Mouse (Mus musculus): ENCODE measurements at regions not wholly inside any gene's neighbourhood (a gene's known extent, or its start where the extent isn't known, plus 50 kb on each side); places are given as distances from the start of the nearest gene placed in this dataset.

DNA sequence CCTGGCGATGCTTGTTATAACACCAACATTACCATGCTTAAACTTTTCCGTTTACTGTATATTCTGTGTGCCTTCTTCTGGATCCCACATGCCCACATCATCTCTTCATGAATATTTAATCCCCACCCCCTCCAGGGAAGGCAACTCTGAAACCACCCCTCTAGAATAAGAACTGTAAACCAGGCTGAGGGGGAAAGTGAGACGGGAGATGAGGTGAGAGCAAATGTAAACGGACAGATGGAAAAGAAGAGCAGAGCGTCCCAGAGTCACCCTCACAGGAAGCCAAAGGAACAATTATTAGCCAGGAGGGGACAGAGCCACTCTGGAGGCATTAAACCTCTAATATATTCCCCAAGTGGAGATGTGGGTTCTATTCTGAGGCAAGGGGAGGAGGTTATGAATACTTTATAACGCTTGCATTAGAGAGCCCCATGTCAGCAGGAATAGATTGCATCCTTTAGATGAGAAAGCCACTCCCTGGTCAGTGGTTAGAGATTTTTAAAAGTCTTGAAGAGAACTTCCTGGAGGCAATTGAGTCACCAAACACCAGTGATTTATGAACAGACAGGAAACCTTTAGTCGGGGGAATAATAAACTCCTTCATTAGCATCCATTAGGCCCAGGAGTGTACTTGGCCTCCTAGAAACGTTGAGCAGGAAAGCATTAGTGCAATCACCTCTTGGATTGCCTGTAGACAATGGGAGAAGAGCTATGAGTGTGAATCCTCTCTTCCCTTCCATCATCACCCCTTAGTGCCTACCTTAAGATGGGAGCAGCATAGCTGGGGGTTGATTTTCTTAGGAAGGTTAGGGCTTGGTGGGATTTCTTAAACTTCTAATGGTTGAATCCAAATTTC is 220.1 kb downstream of the Elavl2 start:
- no peak for DNase-seq (ENCODE audit: low spot score)

DNA sequence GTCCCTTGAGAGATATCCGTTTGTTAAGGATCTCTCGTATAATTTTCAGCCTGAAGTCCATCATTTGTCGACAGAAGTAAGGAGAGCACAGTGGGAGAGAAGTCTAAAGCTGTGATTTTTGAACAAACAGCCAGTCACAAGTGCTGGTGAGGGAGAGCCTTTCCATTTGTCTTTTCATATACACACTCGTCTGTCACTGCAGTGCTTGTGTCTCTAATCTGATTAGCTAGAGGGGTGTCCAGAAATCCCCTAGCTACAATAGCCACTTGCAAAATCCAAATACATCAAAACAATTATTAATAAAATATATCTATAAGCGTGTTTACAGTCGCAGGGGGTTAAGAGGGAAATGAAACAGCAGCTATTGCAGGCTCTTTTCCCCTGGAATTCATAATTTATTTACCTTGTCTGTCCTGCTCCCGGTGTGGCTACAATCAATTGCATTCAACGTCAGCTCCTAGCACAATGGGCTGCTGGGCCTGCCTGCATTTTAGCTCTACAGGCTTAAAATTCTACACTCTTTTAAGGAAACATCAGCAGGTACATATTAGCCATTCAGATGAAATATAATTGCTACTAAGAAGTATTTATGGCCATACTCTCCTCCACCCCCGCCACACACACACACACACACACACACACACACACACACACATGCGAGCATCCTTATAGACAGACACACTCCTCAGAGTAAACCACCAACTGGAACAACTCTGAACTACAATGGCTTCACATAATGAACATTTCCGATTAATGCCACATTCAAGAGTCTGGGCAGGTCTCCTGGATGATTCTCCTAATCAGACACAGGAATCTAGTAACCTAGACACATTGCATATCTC is 236.1 kb downstream of the Elavl2 start:
- DNase-seq (ENCODE audit: low spot score), result no peak

DNA sequence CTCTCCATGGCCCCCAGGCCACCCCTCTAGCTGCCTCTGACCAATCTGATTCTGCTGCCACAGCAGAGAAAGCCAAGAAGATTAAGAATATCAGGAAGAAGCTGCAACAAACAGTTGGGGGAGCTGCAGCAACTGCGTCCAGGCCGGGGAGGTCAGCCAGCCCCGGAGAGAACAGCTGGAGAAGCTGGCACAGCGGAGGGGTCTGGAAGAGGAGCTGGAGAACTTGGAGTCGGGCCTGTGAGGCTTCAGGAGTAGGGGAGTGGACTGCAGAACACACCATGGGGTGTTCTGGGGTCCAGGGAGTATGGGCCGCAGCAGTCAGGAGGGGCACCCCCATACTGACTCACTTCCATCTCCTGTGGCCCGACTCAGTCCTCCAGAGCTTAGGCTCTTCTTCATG is 243.5 kb downstream of the Elavl2 start:
- DNase-seq (ENCODE audit: low spot score), result no peak

DNA sequence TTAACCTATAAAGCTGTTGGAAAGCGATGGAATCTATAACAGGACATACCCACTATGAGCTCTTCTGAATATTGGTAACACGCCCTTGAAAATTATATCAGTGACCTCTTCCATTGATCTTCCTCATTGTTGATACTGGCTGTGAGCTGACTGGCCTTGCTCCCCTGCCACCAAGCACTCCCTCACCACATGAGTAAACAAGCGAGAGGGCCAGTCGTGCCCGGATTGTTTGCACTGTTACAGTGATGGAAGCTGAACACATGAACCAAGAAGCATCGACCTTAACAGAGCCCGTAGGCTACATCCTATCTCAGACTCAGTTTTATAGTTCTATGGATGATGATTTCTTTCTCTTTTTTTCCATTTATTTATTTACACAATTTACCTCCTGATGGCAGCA is 255.9 kb downstream of the Elavl2 start:
- DNase-seq (ENCODE audit: low spot score), result no peak

DNA sequence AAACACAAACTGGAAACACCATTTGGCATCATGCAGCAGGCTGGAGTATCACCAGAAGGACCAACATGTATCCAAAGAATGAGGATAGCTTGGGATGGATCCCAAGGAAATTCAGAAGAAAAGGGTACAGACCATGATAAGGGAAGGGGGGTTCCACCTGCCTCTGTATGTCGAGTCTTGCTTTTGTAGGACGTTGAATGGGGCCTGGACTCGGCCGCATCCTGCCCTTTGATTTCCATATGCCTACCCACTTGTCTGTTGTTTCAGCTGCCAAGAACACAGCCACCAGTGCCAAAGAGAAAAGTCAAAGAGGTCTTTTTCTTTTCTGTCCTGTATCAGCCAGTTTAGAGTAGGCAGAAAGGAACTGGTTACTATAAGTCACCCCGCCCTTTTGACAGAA is 256.7 kb downstream of the Elavl2 start:
- no peak for DNase-seq (ENCODE audit: low spot score)

DNA sequence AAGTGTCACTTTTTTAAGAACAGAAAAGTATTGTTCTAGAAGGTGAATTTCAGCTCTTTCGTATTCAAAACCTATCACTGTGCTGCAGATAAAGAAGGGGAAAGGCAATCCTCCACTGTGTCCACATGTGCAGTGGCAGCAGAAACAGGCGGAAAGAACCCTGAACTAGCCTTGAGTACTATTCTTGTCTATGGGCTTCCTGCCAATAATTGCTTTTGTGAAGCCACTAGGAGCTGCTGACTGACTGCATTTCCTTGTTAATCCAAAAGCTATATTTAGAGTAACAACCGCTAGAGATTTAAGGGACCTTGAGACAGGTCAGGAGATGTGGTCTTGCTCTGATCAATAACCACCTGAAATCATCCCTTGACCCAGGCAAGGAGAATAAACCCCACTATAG is 265.3 kb downstream of the Elavl2 start:
- DNase-seq (ENCODE audit: low spot score), result no peak

DNA sequence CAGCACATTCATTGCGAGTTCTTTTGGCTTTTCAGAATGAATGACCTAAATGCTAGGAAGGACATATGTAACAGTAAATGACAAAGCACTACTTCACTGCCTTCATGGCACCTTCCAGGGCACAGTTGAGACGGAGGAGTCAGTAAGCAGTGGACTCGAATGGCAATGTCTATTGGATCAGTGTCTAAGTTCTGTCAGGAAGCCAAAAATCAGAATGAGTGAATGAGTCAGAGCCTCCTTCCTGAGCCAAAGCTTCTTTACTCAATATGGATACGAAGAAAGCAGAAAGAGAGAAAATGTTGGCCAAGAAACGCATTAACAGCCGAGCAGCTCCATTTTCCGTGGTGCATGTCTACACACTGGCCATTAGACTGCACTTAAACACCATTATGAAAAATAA is 268.3 kb downstream of the Elavl2 start:
- DNase-seq (ENCODE audit: low spot score), result peak; percentile 33

DNA sequence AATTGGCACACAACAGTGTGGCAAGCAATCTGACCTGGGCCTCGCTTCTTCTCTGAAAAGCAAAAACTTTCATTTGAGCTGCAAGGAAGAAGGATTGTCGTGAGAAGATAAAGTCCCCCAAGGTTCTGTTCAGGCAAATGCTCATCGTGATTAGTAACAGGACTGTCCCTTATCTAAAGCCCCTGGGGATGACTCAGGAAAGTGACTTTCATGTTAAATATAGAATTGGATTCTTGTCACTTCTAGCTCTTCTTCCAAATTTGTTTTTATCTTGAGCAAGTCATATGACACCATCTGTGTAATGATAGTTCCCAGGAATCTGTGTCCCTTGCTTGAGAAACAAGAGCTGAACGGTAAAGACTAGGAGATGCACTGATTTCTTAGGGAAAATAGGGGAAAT is 280.3 kb downstream of the Elavl2 start:
- no peak for DNase-seq (ENCODE audit: low spot score)

DNA sequence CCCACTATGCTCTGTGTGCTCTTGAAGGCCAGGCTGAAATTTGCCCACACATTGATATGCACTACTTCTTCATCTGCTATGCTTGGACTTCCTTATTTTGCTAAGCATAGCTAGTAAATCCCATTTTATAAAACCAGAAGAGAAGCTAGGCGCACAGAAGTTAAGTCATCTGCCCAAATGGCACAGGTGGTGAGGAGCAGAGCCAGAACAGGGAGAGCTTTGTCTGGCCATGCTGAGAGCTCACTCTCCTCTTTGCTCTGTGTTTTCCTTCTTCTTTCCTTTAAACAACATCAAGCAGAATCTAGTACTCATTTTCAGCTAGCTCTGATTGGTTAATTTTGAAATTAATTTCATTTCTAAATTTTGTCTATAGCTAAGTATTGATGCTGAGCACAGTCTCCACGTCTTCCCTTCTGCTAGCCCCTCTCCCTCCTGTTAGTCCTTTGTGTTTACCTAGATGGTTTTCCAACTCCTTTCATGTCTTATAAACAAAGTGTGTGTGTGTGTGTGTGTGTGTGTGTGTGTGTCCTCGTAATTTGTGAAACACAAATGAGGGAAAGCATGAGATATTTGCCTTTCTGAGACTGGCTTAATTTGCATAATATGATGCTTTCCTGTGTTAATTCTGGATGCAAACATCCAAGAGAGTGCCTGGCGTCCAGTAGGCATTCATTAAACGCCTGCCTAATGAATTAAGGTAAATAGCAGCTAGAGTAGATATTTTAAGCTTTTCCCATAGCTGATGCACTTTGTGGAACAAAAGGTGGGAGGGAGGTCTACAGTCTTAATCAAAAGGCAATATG is 283.6 kb downstream of the Elavl2 start:
- DNase-seq (ENCODE audit: low spot score), result no peak

DNA sequence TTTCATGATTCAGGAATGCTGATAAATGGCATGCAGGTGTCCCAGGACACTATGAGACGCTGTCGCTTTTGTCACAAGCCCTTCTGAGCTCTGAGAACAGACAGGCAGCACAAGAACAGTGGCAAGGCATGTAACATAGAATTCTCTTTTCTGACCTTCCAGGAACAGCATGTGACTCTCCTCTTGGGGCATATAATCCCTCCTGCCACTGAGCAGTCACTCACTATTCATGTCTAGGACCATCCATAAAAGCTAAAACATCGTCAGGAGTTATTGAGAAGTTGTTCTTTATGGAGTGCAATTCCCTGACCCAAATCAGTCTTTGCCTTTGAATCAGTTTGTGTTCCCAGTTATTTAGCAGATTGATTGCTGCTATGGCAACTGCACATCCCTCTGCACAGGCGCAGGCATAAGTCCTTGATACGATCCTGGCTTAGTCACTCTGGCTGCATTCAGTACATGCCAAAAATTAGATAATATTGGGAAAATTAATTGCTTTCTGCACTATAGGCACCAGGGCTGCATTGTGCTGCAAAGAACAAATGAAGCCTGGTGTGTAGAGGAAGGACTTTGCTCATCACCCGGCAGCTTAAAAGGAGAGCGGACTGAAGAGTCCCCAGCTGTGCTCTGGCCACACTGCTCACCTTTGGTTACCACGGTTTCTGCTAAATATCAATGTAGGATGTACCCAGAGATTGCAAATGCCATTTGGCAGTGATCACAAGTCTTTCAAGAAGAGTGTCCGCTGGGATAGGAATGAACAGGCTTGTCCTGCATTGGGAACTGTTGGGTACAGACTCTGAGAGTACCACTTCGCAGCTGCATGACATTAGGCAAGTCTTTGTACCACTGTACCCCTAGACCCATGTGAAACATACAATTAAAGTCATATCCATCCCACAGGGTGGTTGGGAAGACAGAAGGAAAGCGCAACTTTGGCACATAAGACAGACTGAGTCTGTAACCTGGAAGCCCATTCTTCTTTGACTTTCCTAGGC is 288.6 kb downstream of the Elavl2 start:
- DNase-seq (ENCODE audit: low spot score), result peak; percentile 37

DNA sequence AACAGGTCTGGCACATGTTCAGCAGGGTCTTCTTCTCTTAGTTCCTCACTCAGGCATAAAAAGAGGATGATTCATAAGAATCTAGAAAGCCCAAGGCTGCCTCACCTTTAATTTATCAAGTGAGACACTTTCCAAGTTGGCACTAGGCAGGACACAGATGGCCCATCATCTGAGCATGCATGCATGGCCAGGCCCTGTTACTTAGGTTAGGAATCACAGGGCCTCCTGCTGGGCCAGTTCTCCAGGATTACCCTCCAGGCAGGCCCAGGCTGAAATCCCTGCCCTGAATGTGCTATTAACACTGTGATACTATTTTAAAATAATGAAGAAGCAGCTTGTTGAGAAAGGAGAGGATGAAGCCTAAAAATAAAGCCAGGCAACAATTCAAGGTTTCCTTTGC is 304.5 kb downstream of the Elavl2 start:
- DNase-seq (ENCODE audit: low spot score), result no peak

DNA sequence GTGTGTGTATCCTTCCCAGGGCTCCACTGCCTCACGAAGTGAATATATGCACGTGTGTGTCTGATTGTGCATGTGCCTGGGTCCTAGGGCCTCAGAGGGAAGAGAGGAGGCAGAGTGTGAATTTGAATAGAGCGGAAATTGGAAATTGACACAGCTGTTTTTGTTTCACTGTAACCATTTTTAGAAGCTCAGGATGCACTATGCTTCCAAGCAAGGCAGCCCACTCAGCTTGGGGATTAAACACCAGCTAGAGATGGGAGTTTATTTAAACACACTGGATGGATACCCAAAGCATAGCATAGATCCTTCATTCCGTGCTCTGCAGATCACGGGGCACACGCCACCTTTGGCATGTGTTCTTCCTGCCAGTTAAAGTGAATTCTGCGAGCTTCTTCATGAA is 306.2 kb downstream of the Elavl2 start:
- no peak for DNase-seq (ENCODE audit: low spot score)

DNA sequence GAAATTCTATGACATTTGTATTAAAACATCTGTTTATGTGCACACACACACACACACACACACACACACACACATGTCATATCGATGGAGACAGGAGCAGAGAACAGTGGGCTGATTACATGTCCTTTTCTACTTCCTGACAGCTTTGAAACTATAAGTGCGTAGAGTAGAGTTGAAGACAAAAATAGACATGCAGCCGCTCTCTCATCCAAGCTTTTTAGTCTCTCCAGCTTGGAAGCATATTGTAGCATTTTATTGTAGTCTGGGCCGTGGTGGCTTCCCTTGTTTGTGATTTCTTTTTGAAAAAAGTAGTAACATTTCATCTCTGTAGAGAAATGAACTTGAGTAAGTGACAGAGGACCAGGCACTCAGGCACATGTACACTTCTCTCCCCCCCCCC is 306.7 kb downstream of the Elavl2 start:
- no peak for DNase-seq (ENCODE audit: low spot score)

DNA sequence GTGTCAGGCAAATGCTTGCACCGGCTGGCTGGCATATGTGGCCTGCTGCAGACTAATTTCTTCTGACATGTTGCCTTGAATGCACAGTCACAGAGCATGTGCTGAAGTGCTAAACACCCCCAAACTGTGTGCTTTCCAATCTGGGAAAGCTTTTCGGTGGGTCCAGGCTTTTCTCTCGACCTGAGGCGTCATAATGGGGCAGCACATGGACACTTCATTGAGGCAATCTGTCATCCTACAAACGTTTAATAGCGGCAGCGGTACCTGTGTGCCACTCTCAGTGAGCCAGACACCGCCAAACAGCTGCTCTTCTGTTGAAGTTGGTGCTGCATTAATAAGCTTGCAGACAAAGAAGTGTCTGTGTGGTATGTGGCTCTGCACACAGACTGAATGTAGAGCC is 308.3 kb downstream of the Elavl2 start:
- no peak for DNase-seq (ENCODE audit: low spot score)

DNA sequence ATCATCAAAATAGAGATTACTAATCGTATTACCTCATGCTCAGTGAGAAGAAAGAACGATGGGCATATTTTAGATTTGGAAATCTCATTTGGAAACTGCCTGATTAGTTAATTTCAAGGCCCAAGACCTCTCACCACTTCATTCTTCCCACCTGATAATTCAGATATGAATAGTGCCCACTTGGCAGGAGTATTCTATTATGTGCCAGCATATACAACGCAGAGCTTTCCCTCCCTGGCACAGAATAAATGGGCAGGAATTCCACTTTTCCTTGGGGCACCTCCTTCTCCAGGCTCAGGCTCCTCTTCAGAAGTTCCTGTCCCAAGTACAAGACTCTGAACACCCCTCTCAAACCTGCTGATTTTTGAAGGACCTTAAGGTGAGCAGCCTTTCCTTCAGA is 308.7 kb downstream of the Elavl2 start:
- no peak for DNase-seq (ENCODE audit: low spot score)

DNA sequence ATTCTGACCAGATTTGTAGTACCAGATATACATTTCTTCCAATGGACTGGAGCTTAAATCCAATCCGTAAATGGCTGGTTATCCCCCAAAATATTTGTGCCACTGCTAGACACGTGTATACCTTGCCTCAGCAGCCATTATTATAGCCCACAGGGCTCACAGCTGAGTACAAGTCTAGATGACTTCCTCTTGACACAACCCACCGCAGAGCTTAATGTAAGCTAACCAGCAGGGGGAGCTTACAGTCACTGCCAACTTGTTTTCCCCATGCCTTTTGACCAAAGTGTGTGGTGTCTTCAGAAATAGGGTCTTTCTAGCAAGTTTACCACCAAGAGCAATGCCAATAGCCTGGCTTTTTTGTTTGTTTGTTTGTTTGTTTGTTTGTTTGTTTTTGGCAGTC is 316.6 kb downstream of the Elavl2 start:
- DNase-seq (ENCODE audit: low spot score), result no peak

DNA sequence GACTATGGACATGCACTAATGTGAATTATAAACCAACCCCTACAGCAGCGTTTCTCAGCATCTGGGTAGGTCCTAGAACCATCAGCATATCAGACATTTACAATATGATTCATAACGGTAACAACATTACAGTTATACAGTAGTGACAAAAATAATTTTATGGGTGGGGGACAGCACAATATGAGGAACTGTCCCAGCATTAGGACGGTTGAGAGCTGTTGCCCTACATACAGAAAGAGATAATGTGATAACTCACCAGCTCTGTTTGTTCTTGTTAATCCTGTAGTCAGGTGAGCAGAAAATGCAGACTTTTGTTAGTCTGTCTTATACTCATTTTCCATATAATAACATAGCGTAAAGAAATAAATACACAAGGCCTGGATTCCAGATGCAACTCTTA is 319.1 kb downstream of the Elavl2 start:
- DNase-seq (ENCODE audit: low spot score), result no peak

DNA sequence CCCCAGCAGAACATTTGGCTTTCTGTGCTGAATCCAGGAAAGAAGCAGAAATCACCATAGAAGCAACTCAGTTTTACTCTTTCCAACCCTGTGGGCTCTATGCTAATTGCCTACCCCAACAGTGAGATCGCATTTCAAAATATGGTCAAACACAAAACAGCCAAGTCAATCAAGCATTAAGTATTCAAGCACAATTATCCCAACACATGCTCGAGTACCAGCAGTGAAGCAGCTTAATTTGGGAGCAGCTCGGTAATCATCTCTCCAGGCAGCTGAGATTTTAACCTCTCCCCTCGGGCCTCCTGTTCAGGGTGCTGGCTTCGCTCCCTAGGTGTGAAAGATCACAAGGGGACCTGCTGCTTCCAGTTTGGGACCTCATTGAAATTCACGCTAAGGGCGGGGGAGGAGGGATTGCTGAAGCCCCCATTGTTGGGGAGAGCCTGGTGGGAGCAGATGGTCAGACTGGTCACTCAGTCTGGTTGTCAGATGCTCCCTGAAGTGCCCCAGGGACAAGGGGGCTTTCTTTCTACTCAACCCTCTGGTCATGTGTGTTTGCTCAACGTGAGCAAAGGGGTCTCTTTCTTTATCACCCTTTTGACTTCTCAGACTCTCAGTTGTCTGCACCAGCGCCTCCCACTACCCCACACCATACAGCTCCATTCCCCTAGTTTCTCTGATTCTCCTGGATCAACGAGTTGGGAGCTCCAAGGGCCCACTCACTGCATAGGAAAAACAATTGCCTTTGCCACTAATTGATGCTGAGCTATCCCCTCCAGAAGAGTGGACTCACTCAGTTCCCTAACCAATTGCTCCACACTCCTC is 319.8 kb downstream of the Elavl2 start:
- DNase-seq (ENCODE audit: low spot score), result no peak

DNA sequence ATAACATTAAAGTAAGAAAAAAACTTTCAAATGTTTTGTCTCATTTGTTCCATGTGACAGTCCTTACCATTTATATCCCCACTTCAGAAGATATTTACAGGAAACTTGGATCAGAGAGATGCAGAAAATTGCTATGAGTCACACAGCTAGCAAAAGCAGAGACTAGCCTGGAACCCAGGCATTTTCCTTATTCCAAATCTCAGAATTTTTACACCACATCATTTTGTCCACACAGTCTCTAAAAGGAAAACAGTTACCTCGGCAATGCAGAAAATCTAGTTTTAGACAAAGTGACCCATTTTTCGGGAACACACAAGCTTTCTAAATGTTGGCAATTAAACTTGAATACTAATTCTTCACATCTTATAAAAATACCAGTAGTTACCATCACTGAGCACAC is 329.3 kb downstream of the Elavl2 start:
- DNase-seq (ENCODE audit: low spot score), result no peak

DNA sequence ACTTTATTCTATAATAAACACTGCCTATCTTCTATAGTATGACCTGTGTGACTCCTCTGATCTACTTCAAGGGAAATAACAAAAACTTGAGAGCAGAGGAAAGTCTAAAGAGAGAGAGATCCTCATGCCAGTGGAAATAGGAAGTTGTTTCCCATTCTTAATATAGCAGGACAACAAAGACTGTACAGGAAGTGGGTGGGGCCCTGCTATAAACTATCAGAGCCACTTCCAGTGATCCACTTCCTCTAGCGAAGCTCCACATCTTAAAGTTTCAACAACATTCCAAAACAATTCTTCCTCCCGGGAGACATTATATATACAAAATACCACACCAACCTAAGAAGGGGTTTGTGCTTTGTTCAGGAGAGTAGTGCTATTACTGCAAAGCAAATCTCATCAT is 339.7 kb downstream of the Elavl2 start:
- no peak for DNase-seq (ENCODE audit: low spot score)
